Mouse (Mus musculus) lung, adult 2 months (tissue): ENCODE measurements around the gene Eif3i.

Experiments used
- CTCF ChIP-seq: fragments of 200-500 bp; IDR thresholded peaks from 2 replicates; pipeline ENCODE4 v1.5.1; 2011; ENCODE audit warnings: mild to moderate bottlenecking, low read length, control low read depth; ENCODE audit not compliant: insufficient read depth
- POLR2A ChIP-seq: fragments of 200-500 bp; IDR thresholded peaks from 2 replicates; pipeline ENCODE4 v1.6.1; 2011; ENCODE audit warnings: low read depth, mild to moderate bottlenecking, control low read depth, low read length, borderline replicate concordance; ENCODE audit errors: extremely low read depth

- no peak for TF ChIP-seq CTCF
- no peak for TF ChIP-seq POLR2A
Observed at GRCm38 (mm10) chr4:129584370-129584769, 16.1 kb downstream of the Eif3i start.
